Mouse (Mus musculus): ENCODE results near the gene Dnal4. TPM values are rescaled to one million over a fixed set of nuclear protein-coding genes. Genes with fewer than 3 reads are reported as not detected.

Dnal4 gene
- polyA plus RNA-seq, 1 experiment = 15.7 TPM

DNA sequence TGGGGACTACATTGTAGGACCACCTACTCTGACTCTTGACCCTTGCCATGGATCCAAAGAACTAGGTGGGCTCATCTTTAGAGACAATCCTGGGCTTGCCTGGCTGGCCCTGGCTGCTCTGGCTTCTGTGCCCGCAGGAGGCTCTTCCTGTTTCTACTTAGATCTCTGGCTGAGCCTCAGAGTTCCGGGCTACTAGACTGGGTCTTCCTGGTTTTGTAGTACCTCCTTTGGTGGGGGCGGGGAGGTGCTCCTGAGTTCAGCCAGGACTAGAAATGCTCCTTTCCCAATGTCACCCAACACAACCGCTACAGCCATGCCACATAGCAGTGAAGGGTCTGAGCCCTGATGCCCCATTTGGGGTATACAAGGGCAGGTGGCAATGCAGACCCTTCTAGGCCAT is 56.9 kb downstream of the Dnal4 start:
- no peaks in the 10 kb centered on the region for H3K27me3 ChIP-seq (ENCODE audit: control insufficient read depth, insufficient read depth, low read length, poor library complexity, severe bottlenecking)
- TF ChIP-seq POLR2A (IDR thresholded peaks at IDR 0.05; ENCODE audit: insufficient read depth, low read length) (no peak), EP300 (IDR thresholded peaks at IDR 0.05; ENCODE audit: insufficient read depth, low read depth, low read length) (no peak), CTCF (IDR thresholded peaks at IDR 0.05; ENCODE audit: low read depth, low read length) (no peak)
- H3K4me1 ChIP-seq (ENCODE audit: control insufficient read depth, insufficient read depth, low read length) = no peaks in the 10 kb centered on the region
- H3K4me3 ChIP-seq (ENCODE audit: low read depth, low read length) = no peak overlapping the region
- H3K9ac ChIP-seq (ENCODE audit: low read depth, poor library complexity, severe bottlenecking) = no peak overlapping the region
- peaks cover 3% of the 10 kb centered on the region; the same call in 1 of the 2 replicates for H3K36me3 ChIP-seq (ENCODE audit: control insufficient read depth, insufficient read depth, low read length, poor library complexity, severe bottlenecking)
- H3K27ac ChIP-seq (ENCODE audit: insufficient read depth, low read length) = no peak overlapping the region
- no peaks in the 10 kb centered on the region for H3K9me3 ChIP-seq (replicated peaks; ENCODE audit: control insufficient read depth, insufficient read depth, low read length, poor library complexity, severe bottlenecking)

GRCm38 (mm10) chr15:79720267-79720666 is 57.4 kb downstream of the Dnal4 start:
- H3K4me3 ChIP-seq (ENCODE audit: low read depth, low read length) = no peak overlapping the region
- no peaks in the 10 kb centered on the region for H3K27me3 ChIP-seq (ENCODE audit: control insufficient read depth, insufficient read depth, low read length, poor library complexity, severe bottlenecking)
- TF ChIP-seq EP300 (IDR thresholded peaks at IDR 0.05; ENCODE audit: insufficient read depth, low read depth, low read length) (no peak), CTCF (IDR thresholded peaks at IDR 0.05; ENCODE audit: low read depth, low read length) (no peak), POLR2A (IDR thresholded peaks at IDR 0.05; ENCODE audit: insufficient read depth, low read length) (no peak)
- no peak overlapping the region for H3K27ac ChIP-seq (ENCODE audit: insufficient read depth, low read length)
- H3K4me1 ChIP-seq (ENCODE audit: control insufficient read depth, insufficient read depth, low read length) = no peaks in the 10 kb centered on the region
- H3K36me3 ChIP-seq (ENCODE audit: control insufficient read depth, insufficient read depth, low read length, poor library complexity, severe bottlenecking) = peaks cover 3% of the 10 kb centered on the region; the same call in 1 of the 2 replicates
- no peaks in the 10 kb centered on the region for H3K9me3 ChIP-seq (replicated peaks; ENCODE audit: control insufficient read depth, insufficient read depth, low read length, poor library complexity, severe bottlenecking)
- H3K9ac ChIP-seq (ENCODE audit: low read depth, poor library complexity, severe bottlenecking) = no peak overlapping the region

DNA sequence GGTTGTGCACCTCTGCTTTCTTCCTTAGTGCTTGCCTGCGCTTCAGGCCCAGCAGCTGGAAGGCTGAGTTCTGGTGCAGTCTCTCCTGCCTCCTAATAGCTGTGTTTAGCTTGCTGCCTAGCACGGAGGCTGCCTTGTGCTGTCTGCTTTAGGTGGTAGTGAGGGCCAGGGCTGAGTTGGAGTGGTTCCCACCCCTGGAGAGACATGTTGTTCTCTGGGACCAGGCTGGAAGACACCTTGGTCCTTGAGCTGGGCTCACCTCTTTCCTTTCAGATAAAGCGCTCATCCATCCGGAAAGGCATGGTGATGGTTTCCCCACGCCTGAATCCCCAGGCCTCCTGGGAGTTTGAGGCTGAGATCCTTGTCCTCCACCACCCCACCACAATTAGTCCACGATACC is 60.9 kb downstream of the Dnal4 start:
- H3K27me3 ChIP-seq (ENCODE audit: control insufficient read depth, insufficient read depth, low read length, poor library complexity, severe bottlenecking) = no peaks in the 10 kb centered on the region
- no peak overlapping the region for H3K4me3 ChIP-seq (ENCODE audit: low read depth, low read length)
- no peak overlapping the region for H3K9ac ChIP-seq (ENCODE audit: low read depth, poor library complexity, severe bottlenecking)
- H3K36me3 ChIP-seq (ENCODE audit: control insufficient read depth, insufficient read depth, low read length, poor library complexity, severe bottlenecking) = peaks cover 5% of the 10 kb centered on the region
- H3K4me1 ChIP-seq (ENCODE audit: control insufficient read depth, insufficient read depth, low read length) = no peaks in the 10 kb centered on the region
- H3K9me3 ChIP-seq (replicated peaks; ENCODE audit: control insufficient read depth, insufficient read depth, low read length, poor library complexity, severe bottlenecking) = no peaks in the 10 kb centered on the region
- H3K27ac ChIP-seq (ENCODE audit: insufficient read depth, low read length) = no peak overlapping the region
- TF ChIP-seq EP300 (IDR thresholded peaks at IDR 0.05; ENCODE audit: insufficient read depth, low read depth, low read length) (no peak), POLR2A (IDR thresholded peaks at IDR 0.05; ENCODE audit: insufficient read depth, low read length) (no peak), CTCF (IDR thresholded peaks at IDR 0.05; ENCODE audit: low read depth, low read length) (no peak)

GRCm38 (mm10) chr15:79715646-79716045 is 62.0 kb downstream of the Dnal4 start:
- Histone ChIP-seq H3K4me1 (ENCODE audit: control insufficient read depth, insufficient read depth, low read length) (no peaks in the 10 kb centered on the region), H3K27ac (ENCODE audit: insufficient read depth, low read length) (no peak overlapping the region), H3K27me3 (ENCODE audit: control insufficient read depth, insufficient read depth, low read length, poor library complexity, severe bottlenecking) (no peaks in the 10 kb centered on the region), H3K4me3 (ENCODE audit: low read depth, low read length) (no peak overlapping the region), H3K9ac (ENCODE audit: low read depth, poor library complexity, severe bottlenecking) (no peak overlapping the region), H3K9me3 (replicated peaks; ENCODE audit: control insufficient read depth, insufficient read depth, low read length, poor library complexity, severe bottlenecking) (no peaks in the 10 kb centered on the region), H3K36me3 (ENCODE audit: control insufficient read depth, insufficient read depth, low read length, poor library complexity, severe bottlenecking) (peaks cover 5% of the 10 kb centered on the region)
- TF ChIP-seq CTCF (IDR thresholded peaks at IDR 0.05; ENCODE audit: low read depth, low read length) (no peak), EP300 (IDR thresholded peaks at IDR 0.05; ENCODE audit: insufficient read depth, low read depth, low read length) (no peak)

Other genes starting within 250 kb of the Dnal4 start
- gene Ddx17, start 231.1 kb downstream of the Dnal4 start, polyA plus RNA-seq (2011; ENCODE audit: insufficient read depth, insufficient read length, low read depth, missing spikeins) = 375 and 392 TPM in 2 replicates
- gene Dmc1, start 172.7 kb downstream of the Dnal4 start, polyA plus RNA-seq (2011; ENCODE audit: insufficient read depth, insufficient read length, low read depth, missing spikeins) = 23.5 and 26.8 TPM in 2 replicates
- 3.2 and 3.4 TPM in 2 replicates for gene Fam227a, start 118.9 kb downstream of the Dnal4 start, polyA plus RNA-seq (2011; ENCODE audit: insufficient read depth, insufficient read length, low read depth, missing spikeins)
- gene Cby1, start 118.7 kb downstream of the Dnal4 start, polyA plus RNA-seq (2011; ENCODE audit: insufficient read depth, insufficient read length, low read depth, missing spikeins) = 22.0 and 28.7 TPM in 2 replicates
- gene Tomm22, start 107.0 kb downstream of the Dnal4 start, polyA plus RNA-seq (2011; ENCODE audit: insufficient read depth, insufficient read length, low read depth, missing spikeins) = 131 and 145 TPM in 2 replicates
- 20.7 and 20.9 TPM in 2 replicates for gene Josd1, start 89.9 kb downstream of the Dnal4 start, polyA plus RNA-seq (2011; ENCODE audit: insufficient read depth, insufficient read length, low read depth, missing spikeins)
- 32.4 and 38.3 TPM in 2 replicates for gene Gtpbp1, start 87.0 kb downstream of the Dnal4 start, polyA plus RNA-seq (2011; ENCODE audit: insufficient read depth, insufficient read length, low read depth, missing spikeins)
- gene Sun2, start 35.3 kb downstream of the Dnal4 start, polyA plus RNA-seq (2011; ENCODE audit: insufficient read depth, insufficient read length, low read depth, missing spikeins) = 7.8 and 11.7 TPM in 2 replicates
- gene Nptxr, start 26.9 kb upstream of the Dnal4 start, polyA plus RNA-seq (2011; ENCODE audit: insufficient read depth, insufficient read length, low read depth, missing spikeins) = 8.0 and 9.7 TPM in 2 replicates
- 1.2 TPM in 1 of 2 replicates, not detected in the other for gene Npcd, start 56.4 kb upstream of the Dnal4 start, polyA plus RNA-seq (2011; ENCODE audit: insufficient read depth, insufficient read length, low read depth, missing spikeins)
- gene Cbx6, start 56.8 kb upstream of the Dnal4 start, polyA plus RNA-seq (2011; ENCODE audit: insufficient read depth, insufficient read length, low read depth, missing spikeins) = 25.7 and 28.7 TPM in 2 replicates
- gene Apobec3, start 113.8 kb upstream of the Dnal4 start, polyA plus RNA-seq (2011; ENCODE audit: insufficient read depth, insufficient read length, low read depth, missing spikeins) = 98.9 and 114 TPM in 2 replicates
- gene Cbx7, start 193.3 kb upstream of the Dnal4 start, polyA plus RNA-seq (2011; ENCODE audit: insufficient read depth, insufficient read length, low read depth, missing spikeins) = 111 and 112 TPM in 2 replicates
- 16.8 and 17.1 TPM in 2 replicates for gene Pdgfb, start 237.1 kb upstream of the Dnal4 start, polyA plus RNA-seq (2011; ENCODE audit: insufficient read depth, insufficient read length, low read depth, missing spikeins)

Measured in ES-Bruce4 (cell line).